Mouse (Mus musculus) small intestine, adult 2 months (tissue): ENCODE data around the gene Ugt1a6b.

Experiments
- CTCF ChIP-seq: fragments of 200-500 bp; IDR thresholded peaks from 2 replicates; pipeline ENCODE4 v1.5.1; 2012; ENCODE audit warnings: low read depth, mild to moderate bottlenecking, control low read depth, inconsistent platforms, low read length, moderate library complexity, mixed read lengths; ENCODE audit not compliant: insufficient replicate concordance, insufficient read length; ENCODE audit errors: extremely low read depth
- POLR2A ChIP-seq: fragments of 200-500 bp; IDR thresholded peaks from 2 replicates; pipeline ENCODE4 v1.6.1; 2012; ENCODE audit warnings: low read depth, mild to moderate bottlenecking, control low read depth, inconsistent platforms, low read length, moderate library complexity

GRCm38 (mm10) chr1:88092341-88092740 is 10.7 kb upstream of the Ugt1a6b start:
- TF ChIP-seq CTCF (no peak), POLR2A (no peak)
